Mouse (Mus musculus): Measurements from ENCODE around the gene Glt28d2.
A peak's percentile ranks its signal among the peaks of the same experiment; 100 is the strongest.

Gene Glt28d2

DNA sequence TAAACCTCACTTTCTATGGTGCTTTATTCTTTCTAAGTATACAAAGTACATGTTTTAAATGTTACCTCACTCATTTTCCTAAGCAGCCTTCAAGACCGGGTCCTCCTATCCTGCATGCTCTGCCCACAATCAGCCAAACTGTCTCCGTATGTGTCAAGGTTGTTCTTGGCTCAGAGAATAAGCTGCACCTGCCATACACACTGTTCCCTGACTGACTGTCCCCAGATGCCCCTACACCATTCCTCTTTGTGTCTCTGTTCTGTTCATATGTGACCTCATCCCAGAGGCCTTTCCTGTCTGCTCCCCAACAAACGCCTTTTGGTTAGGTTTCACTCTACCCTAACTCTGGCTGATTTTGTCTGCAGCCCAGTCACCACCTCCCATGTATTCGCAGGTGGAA lies 60.0 kb downstream of the Glt28d2 start:
- DNase-seq (ENCODE audit: low spot score in 2 of 2): peak; percentile 23 to 34

DNA sequence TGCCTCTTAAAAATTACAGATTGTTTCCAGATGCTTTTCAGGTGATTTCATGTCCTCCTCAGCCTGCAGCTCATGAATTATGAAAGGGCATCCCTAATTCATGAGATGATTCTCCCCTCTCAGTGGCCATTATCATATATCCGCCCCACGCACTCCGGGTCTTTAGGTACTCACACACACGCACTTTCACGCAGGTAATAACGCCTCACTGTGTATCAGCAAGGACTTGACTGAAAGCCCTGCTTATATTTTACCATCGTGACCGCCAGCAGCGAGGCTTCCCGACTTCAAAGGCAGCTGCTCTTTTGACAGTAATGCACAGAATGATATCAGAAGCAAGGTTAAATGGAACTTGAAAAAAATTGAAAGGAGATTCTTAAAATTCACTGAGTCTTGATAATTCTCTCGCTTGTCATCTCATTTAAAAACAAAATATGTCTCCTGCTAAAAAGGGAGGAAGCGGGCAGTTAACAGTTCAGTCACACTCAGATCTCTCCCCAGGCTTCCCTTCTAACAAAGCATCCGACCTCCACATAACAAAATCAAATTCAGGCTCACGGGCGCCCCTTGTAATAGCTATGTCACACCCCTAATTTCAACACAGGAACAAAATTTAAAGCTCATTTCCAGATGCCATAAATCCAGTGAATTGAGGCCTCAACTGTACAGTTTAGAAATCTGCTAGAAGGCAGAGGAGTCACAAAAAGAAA lies 66.3 kb downstream of the Glt28d2 start:
- no peak for DNase-seq (ENCODE audit: low spot score in 2 of 2)

Data from heart, adult 9 months (tissue).